Mouse (Mus musculus) kidney, embryonic 16.5 days (tissue): ENCODE results near the gene Bdnf. TPM values are rescaled to one million over a fixed set of nuclear protein-coding genes. Genes with fewer than 3 reads are reported as not detected.

Experiments
- ATAC-seq: fragments of 200-750 bp; cut with Nextera tagmentation; 2 replicates; pipeline ENCODE4 v1.8.0; 2017; ENCODE audit warnings: moderate TSS enrichment; ENCODE audit not compliant: low FRiP score, low TSS enrichment
- H3K27ac ChIP-seq: fragments of 300-500 bp; sonication (generic); 2 replicates; pipeline ENCODE4 v1.5.1; 2014; ENCODE audit warnings: low read length
- H3K27me3 ChIP-seq: fragments of 300-500 bp; sonication (generic); 2 replicates; pipeline ENCODE4 v1.6.1; 2014; ENCODE audit warnings: low read length, control low read depth, mixed read lengths; ENCODE audit not compliant: insufficient read depth
- H3K36me3 ChIP-seq: fragments of 300-500 bp; sonication (generic); 2 replicates; pipeline ENCODE4 v1.6.1; 2014; ENCODE audit warnings: low read length, control low read depth, mixed read lengths; ENCODE audit not compliant: insufficient read depth
- H3K4me1 ChIP-seq: fragments of 300-500 bp; sonication (generic); 2 replicates; pipeline ENCODE4 v1.6.1; 2014; ENCODE audit warnings: low read length, control low read depth, mixed read lengths; ENCODE audit not compliant: insufficient read depth
- H3K4me2 ChIP-seq: fragments of 300-500 bp; sonication (generic); replicated peaks from 2 replicates; pipeline ENCODE4 v1.6.1; 2014; ENCODE audit warnings: low read depth, low read length
- H3K4me3 ChIP-seq: fragments of 300-500 bp; sonication (generic); 2 replicates; pipeline ENCODE4 v1.5.1; 2014; ENCODE audit warnings: mild to moderate bottlenecking, low read length
- H3K9ac ChIP-seq: fragments of 300-500 bp; sonication (generic); replicated peaks from 2 replicates; pipeline ENCODE4 v1.6.1; 2014; ENCODE audit warnings: low read length
- H3K9me3 ChIP-seq: fragments of 300-500 bp; sonication (generic); 2 replicates; pipeline ENCODE4 v1.6.1; 2016; ENCODE audit warnings: low read length, control low read depth
- WGBS: fragments of 180-500 bp; shearing (Covaris S2); extraction: QIAGEN DNeasy Blood & Tissue Kit; methylation state at CpG from one replicate; pipeline ENCODE4 v1.1.7; 2014; 5-methylcytosine and 5-hydroxymethylcytosine counted together
- polyA plus RNA-seq: library from polyadenylated mRNA; unstranded; fragments of >200 nt; fragmentation: Nextera tagmentation; extraction: Ambion mirVana; gene quantifications from 2 replicates; pipeline ENCODE4 v1.2.1, GENCODE M21; 2015

Gene Bdnf
- 0.69 and 1.2 TPM in 2 replicates for polyA plus RNA-seq

DNA sequence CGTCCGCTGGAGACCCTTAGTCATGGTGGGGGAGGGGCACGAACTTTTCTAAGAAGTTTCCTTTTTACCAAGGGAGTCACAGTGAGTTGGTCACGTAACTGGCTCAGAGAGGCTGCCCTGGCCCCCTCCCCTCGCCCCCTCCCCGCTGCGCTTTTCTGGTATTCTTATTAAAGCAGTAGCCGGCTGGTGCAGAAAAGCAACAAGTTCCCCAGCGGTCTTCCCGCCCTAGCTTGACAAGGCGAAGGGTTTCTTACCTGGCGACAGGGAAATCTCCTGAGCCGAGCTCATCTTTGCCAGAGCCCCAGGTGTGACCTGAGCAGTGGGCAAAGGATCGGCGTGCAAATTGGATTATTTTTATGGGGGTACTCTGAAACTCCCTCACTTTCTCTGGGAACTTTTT lies at the start of gene Bdnf:
Gene Bdnf, plus strand, starts transcription at position 169 of the 400 bp plus-strand sequence.
- Histone ChIP-seq H3K27ac (no peak within 1 kb of the TSS), H3K9ac (no peak within 1 kb of the TSS), H3K4me1 (peaks cover 25% of the 10 kb centered on the region), H3K4me3 (peak within 1 kb of the TSS; percentile 38), H3K4me2 (peak within 1 kb of the TSS; percentile 54), H3K9me3 (no peaks in the 10 kb centered on the region), H3K36me3 (no peaks in the 10 kb centered on the region), H3K27me3 (peaks cover 75% of the 10 kb centered on the region)
- no peak for ATAC-seq
- under 1% methylated on average over 15 of the region's 15 CpGs for WGBS

DNA sequence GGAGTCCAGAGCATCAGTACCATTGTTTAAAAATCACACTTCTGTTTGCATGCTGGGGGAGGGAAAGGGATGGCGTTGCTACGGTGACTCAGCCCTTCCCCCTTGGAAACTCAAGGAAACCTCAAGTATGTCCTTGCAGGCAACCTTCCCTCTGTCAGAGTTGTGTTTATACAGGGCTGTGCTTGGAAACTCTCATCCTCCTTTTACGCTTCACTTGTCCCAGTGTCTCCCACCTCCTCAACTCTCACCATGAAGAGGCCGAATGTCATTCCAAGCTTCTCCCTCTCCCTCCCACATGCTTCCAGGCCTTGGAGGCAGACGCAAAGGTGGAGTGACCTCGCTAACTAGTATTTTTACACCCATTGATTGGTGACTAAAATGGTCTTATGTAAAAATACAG lies 47.6 kb upstream of the Bdnf start:
- Histone ChIP-seq H3K27me3 (no peaks in the 10 kb centered on the region), H3K4me3 (no peak overlapping the region), H3K4me2 (no peak overlapping the region), H3K27ac (no peak overlapping the region), H3K36me3 (no peaks in the 10 kb centered on the region), H3K9ac (no peak overlapping the region), H3K9me3 (no peaks in the 10 kb centered on the region), H3K4me1 (no peaks in the 10 kb centered on the region)
- peak; percentile 95; the same call in 1 of the 2 replicates for ATAC-seq
- WGBS = 28% methylated on average over 6 of the region's 6 CpGs

DNA sequence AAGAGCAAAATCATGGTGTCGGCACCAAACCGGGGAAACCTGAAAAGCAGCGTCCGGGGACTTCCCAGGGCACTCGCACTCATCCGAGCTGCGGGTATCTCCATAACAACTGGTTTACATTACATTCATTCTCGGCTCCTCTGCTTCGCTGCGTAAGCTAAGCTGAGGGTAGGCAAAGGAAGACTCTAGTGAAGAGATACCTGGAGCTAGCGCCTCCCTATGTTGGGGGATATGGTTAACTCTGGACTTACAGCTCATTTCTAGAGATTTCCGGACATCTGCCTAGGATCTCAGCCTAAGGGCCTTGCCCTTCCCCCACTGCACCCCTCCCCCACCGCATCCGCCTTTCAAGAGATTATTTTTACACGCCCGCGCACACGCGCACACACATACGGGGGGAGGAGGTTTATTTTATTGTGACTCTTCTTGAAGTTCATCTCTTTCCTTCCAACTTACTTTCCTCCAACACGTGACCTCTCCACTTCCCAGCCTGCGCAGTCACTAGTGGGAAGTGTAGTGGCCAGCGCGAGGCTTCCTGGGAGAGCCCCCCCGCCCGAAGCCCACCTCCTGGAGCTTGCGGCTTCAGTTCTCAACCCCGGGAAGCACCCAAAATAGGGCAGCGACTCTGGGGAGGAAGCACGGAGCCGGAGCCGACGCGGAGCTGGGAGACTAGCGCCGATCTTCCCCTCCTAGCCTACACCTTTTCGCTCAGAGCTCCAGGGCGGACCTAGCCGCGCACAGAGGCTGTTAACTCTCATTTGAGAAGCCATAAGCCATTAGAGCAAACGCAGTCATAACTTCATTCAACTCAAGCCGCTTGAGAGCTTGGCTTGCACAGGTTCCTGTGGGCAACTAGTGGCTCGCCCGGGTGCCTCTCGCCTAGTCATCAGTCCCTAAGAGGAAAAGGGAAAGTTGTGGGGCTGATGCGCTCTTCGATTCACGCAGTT lies 718 bp upstream of the Bdnf start:
- Histone ChIP-seq H3K4me2 (peak overlapping the region; percentile 54), H3K27me3 (peaks cover 68% of the 10 kb centered on the region), H3K36me3 (no peaks in the 10 kb centered on the region), H3K9ac (no peak overlapping the region), H3K27ac (no peak overlapping the region), H3K9me3 (no peaks in the 10 kb centered on the region), H3K4me3 (peak overlapping the region; percentile 38), H3K4me1 (peaks cover 25% of the 10 kb centered on the region)
- under 1% methylated on average over 48 of the region's 48 CpGs for WGBS
- ATAC-seq = no peak

DNA sequence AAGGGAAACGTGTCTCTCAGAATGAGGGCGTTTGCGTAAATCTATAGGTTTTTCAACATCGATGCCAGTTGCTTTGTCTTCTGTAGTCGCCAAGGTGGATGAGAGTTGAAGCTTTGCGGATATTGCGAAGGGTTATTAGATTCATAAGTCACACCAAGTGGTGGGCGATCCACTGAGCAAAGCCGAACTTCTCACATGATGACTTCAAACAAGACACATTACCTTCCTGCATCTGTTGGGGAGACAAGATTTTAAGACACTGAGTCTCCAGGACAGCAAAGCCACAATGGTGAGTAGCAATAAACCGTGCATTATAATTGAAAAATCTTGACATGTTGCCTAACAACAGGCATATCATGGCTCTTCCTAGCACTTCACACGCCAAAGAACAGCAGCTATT lies 551 bp downstream of the Bdnf start:
- H3K27me3 ChIP-seq = peaks cover 76% of the 10 kb centered on the region
- no peak overlapping the region for H3K4me2 ChIP-seq
- WGBS = 11% methylated on average over 11 of the region's 11 CpGs
- H3K9ac ChIP-seq = no peak overlapping the region
- H3K36me3 ChIP-seq = no peaks in the 10 kb centered on the region
- ATAC-seq = no peak
- H3K9me3 ChIP-seq = no peaks in the 10 kb centered on the region
- H3K27ac ChIP-seq = no peak overlapping the region
- H3K4me1 ChIP-seq = peaks cover 25% of the 10 kb centered on the region
- no peak overlapping the region for H3K4me3 ChIP-seq

DNA sequence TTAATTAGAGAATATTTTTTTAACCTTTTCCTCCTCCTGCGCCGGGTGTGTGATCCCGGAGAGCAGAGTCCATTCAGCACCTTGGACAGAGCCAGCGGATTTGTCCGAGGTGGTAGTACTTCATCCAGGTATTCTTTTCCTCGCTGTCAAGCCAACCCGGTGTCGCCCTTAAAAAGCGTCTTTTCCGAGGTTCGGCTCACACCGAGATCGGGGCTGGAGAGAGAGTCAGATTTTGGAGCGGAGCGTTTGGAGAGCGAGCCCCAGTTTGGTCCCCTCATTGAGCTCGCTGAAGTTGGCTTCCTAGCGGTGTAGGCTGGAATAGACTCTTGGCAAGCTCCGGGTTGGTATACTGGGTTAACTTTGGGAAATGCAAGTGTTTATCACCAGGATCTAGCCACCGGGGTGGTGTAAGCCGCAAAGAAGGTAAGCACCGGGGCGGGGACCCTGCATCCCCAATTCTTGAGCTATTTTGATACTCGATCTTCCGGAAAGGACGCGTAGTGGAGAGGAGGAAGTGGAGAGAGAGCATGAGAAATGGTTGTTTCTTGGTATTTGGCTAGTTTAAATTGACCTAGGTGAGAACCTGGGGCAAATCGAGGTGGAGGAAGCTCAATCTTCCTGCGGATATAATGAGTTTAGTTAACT lies 1.6 kb downstream of the Bdnf start:
- no peak overlapping the region for H3K27ac ChIP-seq
- H3K4me3 ChIP-seq = no peak overlapping the region
- no peaks in the 10 kb centered on the region for H3K9me3 ChIP-seq
- no peaks in the 10 kb centered on the region for H3K36me3 ChIP-seq
- peak overlapping the region; percentile 5; the same call in 1 of the 2 replicates for H3K4me2 ChIP-seq
- peak; percentile 36; the same call in 1 of the 2 replicates for ATAC-seq
- no peak overlapping the region for H3K9ac ChIP-seq
- 2% methylated on average over 29 of the region's 29 CpGs for WGBS
- peaks cover 25% of the 10 kb centered on the region for H3K4me1 ChIP-seq
- H3K27me3 ChIP-seq = peaks cover 85% of the 10 kb centered on the region

DNA sequence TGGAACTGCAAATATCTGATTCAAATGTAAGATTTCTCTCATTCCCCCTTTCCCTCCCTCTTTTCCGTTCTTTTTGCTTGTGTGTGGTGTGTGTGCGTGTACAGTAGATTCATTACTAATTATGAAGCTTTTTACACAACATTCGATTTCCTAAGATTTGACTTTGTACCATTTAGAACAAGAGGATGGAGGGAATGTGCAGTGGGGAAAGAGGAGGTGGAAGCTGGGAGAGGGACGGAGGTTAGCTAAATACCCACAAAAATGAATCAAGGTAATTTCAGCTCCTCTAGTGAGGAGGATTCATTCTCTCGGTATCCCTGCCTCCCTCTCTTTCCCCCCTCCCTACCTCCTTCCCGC lies 2.1 kb downstream of the Bdnf start:
- H3K27me3 ChIP-seq = peaks cover 85% of the 10 kb centered on the region
- H3K36me3 ChIP-seq = no peaks in the 10 kb centered on the region
- H3K9ac ChIP-seq = no peak overlapping the region
- no peaks in the 10 kb centered on the region for H3K9me3 ChIP-seq
- ATAC-seq = no peak
- H3K27ac ChIP-seq = no peak overlapping the region
- H3K4me2 ChIP-seq = no peak overlapping the region
- under 1% methylated on average over 6 of the region's 6 CpGs for WGBS
- peaks cover 25% of the 10 kb centered on the region for H3K4me1 ChIP-seq
- no peak overlapping the region for H3K4me3 ChIP-seq

DNA sequence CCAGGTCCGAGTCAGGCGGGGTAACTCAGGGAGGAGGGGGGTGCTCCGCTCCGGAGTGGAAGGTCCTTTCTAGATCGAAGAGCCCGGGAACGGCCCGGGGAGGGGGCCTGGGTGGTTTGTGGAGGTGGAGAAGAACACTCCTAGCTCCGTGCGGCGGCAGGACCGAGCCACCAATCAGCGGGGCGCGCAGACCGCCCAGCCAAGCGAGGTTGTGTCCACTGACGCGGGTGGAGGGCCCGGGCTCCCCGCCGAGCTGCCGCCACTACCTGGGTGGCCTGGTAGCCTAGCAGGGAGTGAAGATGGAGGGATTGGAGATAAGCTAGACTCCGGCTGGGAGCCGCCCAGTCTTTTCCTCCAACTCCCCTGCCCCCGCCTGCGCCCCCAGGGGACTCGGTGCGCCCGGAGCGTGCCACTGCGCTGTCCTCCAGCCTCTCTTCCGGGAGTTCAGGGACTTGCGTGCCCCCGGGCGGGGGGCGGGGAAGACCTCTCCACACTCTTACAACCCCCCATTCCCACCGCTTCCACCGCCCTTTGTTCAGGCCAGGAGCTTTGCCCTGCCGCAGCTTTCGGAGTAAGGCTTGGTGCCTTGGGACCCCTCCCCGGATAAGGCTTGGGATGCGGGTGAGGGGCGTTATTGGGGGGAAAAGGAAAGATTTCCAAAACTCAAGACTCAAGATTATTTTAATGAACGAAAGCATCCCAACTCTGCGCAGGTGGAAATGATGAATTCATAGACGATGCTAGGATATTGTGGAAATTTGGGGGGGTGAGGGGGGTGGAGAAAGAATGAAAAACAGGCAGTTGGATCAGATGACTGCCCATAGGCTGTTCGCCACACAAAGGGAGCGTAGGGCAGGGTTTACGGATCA lies 3.0 kb downstream of the Bdnf start:
- peaks cover 25% of the 10 kb centered on the region for H3K4me1 ChIP-seq
- no peaks in the 10 kb centered on the region for H3K36me3 ChIP-seq
- peak overlapping the region; percentile 43 for H3K4me3 ChIP-seq
- H3K27ac ChIP-seq = no peak overlapping the region
- peak overlapping the region; percentile 63 for H3K4me2 ChIP-seq
- no peak overlapping the region for H3K9ac ChIP-seq
- H3K9me3 ChIP-seq = no peaks in the 10 kb centered on the region
- peaks cover 79% of the 10 kb centered on the region for H3K27me3 ChIP-seq
- WGBS = under 1% methylated on average over 47 of the region's 50 CpGs
- ATAC-seq = peak; percentile 52; the same call in 1 of the 2 replicates

DNA sequence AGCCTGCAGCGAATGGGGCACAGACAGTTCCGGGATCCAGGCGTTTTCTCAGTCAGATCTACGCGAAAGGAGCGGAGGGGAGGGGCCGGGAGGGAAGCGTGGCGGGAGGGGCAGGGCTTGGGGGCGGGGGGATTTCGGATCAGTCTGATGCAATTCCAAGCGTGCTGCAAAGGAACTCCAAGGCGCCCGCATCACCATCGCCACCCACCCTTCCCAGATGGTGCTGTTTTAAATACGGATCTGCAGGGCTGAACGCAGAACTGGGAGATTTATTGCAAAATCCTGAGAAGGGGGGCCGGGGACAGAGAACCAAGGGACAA lies 3.5 kb downstream of the Bdnf start:
- peaks cover 73% of the 10 kb centered on the region for H3K27me3 ChIP-seq
- peak overlapping the region; percentile 43 for H3K4me3 ChIP-seq
- peaks cover 25% of the 10 kb centered on the region for H3K4me1 ChIP-seq
- no peak overlapping the region for H3K9ac ChIP-seq
- H3K4me2 ChIP-seq = peak overlapping the region; percentile 63
- no peaks in the 10 kb centered on the region for H3K9me3 ChIP-seq
- no peaks in the 10 kb centered on the region for H3K36me3 ChIP-seq
- under 1% methylated on average over 18 of the region's 18 CpGs for WGBS
- ATAC-seq = peak; percentile 76
- H3K27ac ChIP-seq = no peak overlapping the region

DNA sequence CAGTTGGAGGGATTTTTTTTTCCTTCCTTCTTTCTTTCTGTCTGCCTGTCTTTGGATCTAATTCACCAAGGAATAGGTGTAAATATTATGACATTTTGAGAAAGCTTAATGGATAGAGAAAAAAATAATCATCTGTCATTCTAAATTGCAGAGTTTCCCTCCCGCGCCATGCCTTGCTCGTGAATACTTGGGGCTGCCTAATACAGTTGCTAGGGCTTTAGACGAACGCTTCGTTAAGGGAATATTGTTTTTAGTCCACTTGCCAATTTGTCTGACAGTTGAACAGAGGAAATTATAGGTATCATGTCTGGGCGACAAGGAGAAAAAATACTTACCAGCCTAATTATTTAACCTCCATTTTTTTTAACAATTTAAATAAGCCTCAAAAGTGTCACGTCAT lies 4.0 kb downstream of the Bdnf start:
- H3K4me2 ChIP-seq = peak overlapping the region; percentile 63
- no peak overlapping the region for H3K9ac ChIP-seq
- no peaks in the 10 kb centered on the region for H3K36me3 ChIP-seq
- peaks cover 69% of the 10 kb centered on the region for H3K27me3 ChIP-seq
- H3K27ac ChIP-seq = no peak overlapping the region
- no peaks in the 10 kb centered on the region for H3K9me3 ChIP-seq
- H3K4me1 ChIP-seq = peaks cover 25% of the 10 kb centered on the region
- WGBS = 3% methylated on average over 8 of the region's 8 CpGs
- ATAC-seq = no peak
- peak overlapping the region; percentile 43 for H3K4me3 ChIP-seq
